Mouse (Mus musculus) spleen, adult 12 weeks (tissue): ENCODE results near the gene Col19a1.

Experiments used
- DNase-seq: peaks from one replicate; pipeline ENCODE4 v3.0.0; 2022; ENCODE audit warnings: low spot score

Col19a1 gene

GRCm38 (mm10) chr1:24310847-24311246 lies 276.4 kb downstream of the Col19a1 start:
- DNase-seq, result no peak

DNA sequence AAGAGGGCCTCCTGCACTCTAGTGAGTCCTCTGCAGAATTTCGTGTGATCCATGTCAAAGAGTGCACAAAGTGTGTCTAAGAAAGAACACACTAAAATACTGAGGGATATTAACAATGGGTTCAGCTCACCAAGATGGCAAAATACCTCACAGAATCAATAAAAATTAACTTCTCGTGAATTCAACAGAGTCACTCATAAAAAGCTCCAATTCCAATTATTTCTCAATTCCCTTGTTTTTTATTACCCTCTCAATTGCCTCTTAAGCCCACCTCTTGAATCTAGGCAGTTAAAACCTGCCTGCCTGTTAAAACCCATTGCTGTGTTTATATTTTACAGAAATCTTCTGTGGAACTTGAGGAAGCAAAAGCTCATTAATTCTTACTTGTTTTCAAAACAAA lies 277.1 kb downstream of the Col19a1 start:
- DNase-seq, result no peak

- DNase-seq, result no peak
Observed at GRCm38 (mm10) chr1:24303077-24303476, 284.2 kb downstream of the Col19a1 start.

DNA sequence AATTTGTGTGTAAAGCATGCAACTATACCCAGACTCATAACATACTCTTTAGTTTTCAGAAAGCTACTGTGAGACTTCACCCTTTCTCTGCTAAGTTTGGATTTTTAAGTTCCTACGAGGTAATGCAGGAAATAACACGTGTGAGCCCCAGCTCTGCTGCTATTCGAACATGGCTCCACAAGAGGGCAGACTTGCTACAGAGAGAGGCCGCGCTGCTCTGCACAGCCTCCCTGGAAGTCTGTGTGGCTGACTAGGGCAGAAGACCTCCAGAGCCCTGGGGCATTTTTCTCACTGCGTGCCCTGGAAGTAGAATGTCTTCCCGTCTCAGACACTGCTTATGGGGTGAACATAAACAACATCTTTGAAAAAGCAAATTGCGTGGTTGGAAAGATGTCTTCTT lies 284.6 kb downstream of the Col19a1 start:
- no peak for DNase-seq

DNA sequence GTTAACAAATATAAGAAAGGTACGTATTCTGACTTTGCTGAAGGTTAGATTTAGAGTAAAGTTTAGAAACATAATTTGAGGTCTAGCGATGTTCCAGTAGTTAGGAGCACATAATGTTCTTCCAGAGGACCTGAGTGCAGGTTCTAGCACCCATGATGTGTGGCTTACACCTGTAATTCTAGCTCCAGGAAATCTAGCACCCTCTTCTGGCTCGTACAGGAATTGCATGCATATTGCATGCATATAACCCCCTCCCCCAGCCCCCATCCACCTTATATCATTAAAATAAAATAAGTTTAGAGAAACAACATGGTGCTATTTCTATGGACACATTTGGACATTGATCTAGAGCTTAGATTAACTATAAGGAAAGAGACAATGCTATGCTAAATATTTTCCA lies 286.6 kb downstream of the Col19a1 start:
- DNase-seq, result no peak

- no peak for DNase-seq
Observed at GRCm38 (mm10) chr1:24294979-24295942, 292.0 kb downstream of the Col19a1 start.

GRCm38 (mm10) chr1:24292515-24292914 lies 294.8 kb downstream of the Col19a1 start:
- DNase-seq, result no peak

DNA sequence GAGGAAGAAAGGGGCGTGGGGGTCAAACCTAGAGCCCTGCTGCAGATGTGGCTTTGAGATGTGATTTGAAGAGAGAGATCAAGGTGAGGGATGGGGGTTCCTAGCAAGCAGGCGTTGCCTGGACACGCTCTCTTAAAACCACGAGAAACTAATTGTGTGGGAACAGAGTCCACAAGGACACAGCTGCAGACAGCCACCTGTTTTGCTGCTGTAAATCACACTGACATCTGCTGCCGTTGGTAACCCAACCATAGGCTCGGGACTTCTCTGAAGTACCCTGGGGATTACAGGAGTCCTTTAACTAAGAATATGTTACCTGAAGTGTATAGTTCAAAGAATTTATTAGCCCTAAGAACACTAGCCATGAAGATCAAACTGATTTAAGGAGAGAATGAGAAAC lies 300.9 kb downstream of the Col19a1 start:
- DNase-seq, result no peak

GRCm38 (mm10) chr1:24267022-24267421 lies 320.2 kb downstream of the Col19a1 start:
- DNase-seq, result no peak

- no peak for DNase-seq
Observed at GRCm38 (mm10) chr1:24261181-24261580, 326.1 kb downstream of the Col19a1 start.

GRCm38 (mm10) chr1:24259419-24259818 lies 327.9 kb downstream of the Col19a1 start:
- no peak for DNase-seq

- no peak for DNase-seq
Observed at GRCm38 (mm10) chr1:24257961-24258360, 329.3 kb downstream of the Col19a1 start.

DNA sequence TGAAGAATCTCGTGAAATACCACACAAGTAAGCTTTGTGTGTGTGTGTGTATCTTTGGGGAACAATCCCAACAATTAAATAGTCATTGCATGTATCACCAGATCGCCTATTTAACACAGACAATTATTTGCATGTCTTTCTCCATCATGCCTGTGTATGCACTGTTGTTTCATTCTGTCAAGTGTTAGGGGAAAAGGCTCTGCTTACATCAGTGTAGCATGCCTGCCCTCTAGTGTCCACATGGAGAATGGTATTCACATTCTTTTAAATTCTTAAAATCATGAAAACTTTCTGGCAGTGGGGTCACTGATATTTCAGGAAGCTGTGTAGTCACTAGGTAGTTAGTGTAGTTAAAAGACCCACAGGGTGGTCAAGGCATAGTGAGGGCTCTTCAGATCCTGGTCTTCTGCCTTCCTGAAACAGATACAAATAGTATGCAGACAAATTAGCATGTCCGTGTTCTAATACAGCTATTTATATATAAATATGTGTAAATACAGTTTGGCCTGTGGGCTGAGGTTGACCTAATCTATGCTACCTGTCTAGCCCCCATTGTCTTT lies 338.1 kb downstream of the Col19a1 start:
- DNase-seq, result no peak

DNA sequence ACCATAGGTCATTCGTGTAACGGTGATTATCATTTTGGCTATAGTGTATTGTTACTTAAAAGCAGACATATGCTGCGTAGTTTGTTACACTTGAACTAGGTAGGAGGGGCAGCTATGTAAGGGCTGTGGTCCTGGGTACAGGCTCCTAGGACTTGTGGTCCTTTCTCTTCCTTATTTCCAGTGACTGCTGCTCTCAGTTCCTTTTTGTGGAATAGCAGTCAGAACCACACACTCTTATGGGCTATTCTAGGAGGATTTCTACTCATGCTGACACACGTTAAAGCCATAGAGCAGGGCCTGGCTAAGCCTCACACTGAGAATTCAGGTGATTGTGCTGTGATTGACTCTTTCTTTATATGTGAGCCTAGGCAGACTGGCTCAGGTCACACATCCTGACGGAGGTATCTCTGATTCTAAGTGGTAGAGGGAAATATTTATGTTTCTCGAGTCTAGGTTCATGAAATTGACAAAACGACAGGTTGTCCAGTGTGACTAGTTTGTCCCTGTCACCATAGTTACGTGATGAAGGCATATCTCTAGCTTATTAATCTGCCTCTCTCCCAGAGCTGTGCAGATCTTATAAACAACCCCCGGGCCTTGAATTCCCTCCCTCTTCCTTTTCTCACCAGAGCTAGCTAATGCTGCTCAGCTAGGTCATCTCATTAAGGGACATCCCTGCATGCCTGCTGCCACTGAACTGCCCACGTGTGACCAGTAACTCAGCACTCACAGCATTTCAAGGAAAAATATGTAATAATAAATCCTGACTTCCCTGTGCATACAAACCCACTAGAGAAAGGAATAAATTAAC lies 338.8 kb downstream of the Col19a1 start:
- DNase-seq, result no peak

DNA sequence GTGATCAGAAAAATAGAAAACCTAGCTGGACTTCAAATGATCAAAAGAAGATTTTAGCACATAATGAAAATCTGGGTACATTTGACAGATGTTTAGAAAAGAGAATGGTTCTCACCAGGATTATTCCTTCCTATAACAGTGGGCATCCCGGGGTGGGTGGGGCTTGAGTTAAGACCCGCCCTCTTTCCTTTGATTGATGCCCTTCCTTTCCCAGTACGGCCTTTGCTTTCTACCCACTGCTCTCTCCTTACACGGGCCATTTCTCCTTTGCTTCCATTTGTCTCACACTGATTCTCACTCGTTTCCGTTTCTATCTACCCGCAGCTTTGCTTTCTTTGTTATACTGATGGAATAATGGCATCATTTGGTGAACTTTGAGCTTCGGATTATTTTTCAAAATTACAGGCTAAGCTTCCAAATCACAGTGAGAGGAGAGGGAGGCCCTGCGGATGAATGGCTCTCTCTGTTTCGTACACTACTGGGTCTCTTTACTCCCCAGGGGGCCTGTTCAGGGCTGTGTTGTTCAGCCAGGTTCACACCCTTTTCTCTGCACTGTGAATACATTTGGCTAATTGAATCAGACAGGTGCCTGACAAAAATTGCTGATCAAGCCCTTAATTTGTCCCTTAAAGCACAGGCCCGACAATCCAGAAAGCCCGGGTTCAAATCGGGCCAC lies 341.4 kb downstream of the Col19a1 start:
- DNase-seq, result no peak

- DNase-seq, result no peak
Observed at GRCm38 (mm10) chr1:24244931-24245330, 342.3 kb downstream of the Col19a1 start.

GRCm38 (mm10) chr1:24240039-24240691 lies 347.1 kb downstream of the Col19a1 start:
- DNase-seq, result no peak

DNA sequence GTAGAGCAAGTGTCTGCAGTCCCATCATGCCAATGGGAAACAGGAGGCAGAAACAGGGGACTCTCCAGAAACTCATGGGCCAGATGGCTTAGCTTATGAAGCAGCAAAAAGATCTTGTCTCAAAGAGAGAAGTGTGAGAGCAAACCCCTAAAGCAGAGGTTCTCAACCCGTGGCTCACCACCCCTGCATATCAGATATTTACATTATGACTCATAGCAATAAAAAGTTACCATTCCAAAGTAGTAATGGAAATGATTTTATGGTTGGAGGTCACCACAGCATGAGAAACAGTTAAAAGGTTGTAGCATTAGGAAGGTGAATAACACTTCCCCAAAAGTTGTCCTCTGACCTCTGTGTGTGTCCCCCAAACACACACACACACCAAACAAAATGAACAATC lies 350.9 kb downstream of the Col19a1 start:
- DNase-seq, result no peak

- no peak for DNase-seq
Observed at GRCm38 (mm10) chr1:24231504-24232270, 355.6 kb downstream of the Col19a1 start.

DNA sequence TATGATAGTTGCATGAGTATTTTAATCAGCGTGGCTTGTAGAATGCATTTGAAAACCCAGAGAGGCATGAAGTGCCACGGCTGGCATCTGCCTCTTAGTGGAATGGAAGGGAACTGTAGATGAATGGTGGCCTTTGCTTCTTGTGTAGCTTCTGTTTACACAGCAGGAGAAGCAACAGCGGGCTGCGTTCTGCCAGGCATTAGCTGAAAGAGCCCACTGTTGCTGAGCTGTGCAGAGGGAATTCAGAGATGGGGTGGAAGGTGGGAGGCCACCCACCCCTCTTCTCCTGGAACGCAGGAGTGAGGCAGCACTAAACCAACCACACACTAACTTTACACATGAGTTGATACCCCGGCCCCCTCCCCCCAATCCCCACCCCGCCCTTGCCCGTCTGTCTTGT lies 356.8 kb downstream of the Col19a1 start:
- no peak for DNase-seq

- no peak for DNase-seq
Observed at GRCm38 (mm10) chr1:24229552-24229951, 357.7 kb downstream of the Col19a1 start.
